ENCODE assay signal across 11 mouse cellular contexts in the genomic region with DNA sequence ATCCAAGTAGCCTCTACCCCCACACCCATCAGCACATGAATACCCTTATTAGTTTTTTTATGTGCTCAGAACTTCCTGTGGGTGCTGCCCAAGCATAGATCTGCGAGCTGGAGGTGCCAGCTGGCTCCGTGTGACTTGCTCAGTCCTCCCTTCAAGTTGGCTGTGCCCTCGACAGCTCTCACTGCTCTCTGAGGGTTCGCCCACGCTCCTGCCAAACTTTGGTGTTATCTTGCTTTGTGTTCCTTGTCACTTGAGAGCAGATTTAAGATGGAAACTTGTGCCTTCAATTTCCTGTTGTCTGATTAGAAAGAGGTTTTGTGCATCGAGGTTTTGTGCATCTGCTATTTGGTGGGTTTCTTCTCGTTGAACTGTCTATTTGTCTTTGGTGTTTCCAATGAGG.
A peak's percentile ranks its signal among the peaks of the same experiment; 100 is the strongest.
DNase-seq lines count a peak whose midpoint lies in the region; ATAC-seq lines count a peak whose summit lies in the region.
"Had no signal": no experiment of that assay in that cellular context is flagged by ENCODE, and none has a peak within 500 bp of the region (broad histone marks: within the 10 kb centered on the region; RNA-seq: fewer than 3 reads in every experiment).

No protein-coding gene starts in this region.

- no peak overlapping the region for H3K9ac ChIP-seq in hindbrain, embryonic 11.5 days (ENCODE audit: low read depth, low read length)
- H3K9ac ChIP-seq: limb, embryonic 15.5 days had no signal

- ATAC-seq in inflammation-experienced regulatory T-cells, adult 6 months: peak; percentile 85
- no peak for ATAC-seq in hindbrain, embryonic 11.5 days (ENCODE audit: low FRiP score)

- no peaks in the 10 kb centered on the region; the same call in 1 of the 2 replicates for H3K4me1 ChIP-seq in hindbrain, embryonic 11.5 days (replicated peaks; ENCODE audit: control insufficient read depth, insufficient read depth, low read length)

- no peak overlapping the region for H3K27ac ChIP-seq in hindbrain, embryonic 11.5 days (ENCODE audit: low read depth, low read length)
- H3K27ac ChIP-seq: hindbrain, embryonic 10.5 days; limb, embryonic 15.5 days had no signal

- no peak overlapping the region for H3K4me2 ChIP-seq in hindbrain, embryonic 11.5 days (replicated peaks; ENCODE audit: low read depth, low read length)
- H3K4me2 ChIP-seq: limb, embryonic 15.5 days had no signal

- no peak overlapping the region for H3K4me3 ChIP-seq in hindbrain, embryonic 11.5 days (ENCODE audit: low read depth, low read length)
- H3K4me3 ChIP-seq: hindbrain, embryonic 10.5 days; limb, embryonic 15.5 days had no signal

- WGBS in hindbrain, embryonic 11.5 days: 76% methylated on average over 7 of the region's 7 CpGs

- no peaks in the 10 kb centered on the region for H3K9me3 ChIP-seq in hindbrain, embryonic 11.5 days (ENCODE audit: control insufficient read depth, low read length)
- H3K9me3 ChIP-seq: hindbrain, embryonic 10.5 days; limb, embryonic 15.5 days had no signal

- DNase-seq in cerebellum, postnatal 14 days: peak; percentile 18 to 28
- DNase-seq in cerebellum, adult 18-20 months: no peak
- DNase-seq in right cerebral cortex, postnatal 10 days (ENCODE audit: low spot score in 2 of 2): peak; percentile 44 to 55
- no peak for DNase-seq in right cerebral cortex, adult 2 months (ENCODE audit: low spot score in 2 of 2)
- DNase-seq in thymus, postnatal 4 days: peak; percentile 71
- DNase-seq in hindbrain, embryonic 11.5 days (ENCODE audit: low spot score): no peak
- no peak for DNase-seq in gastrocnemius, adult 18-20 months (ENCODE audit: low spot score)
- DNase-seq: kidney, postnatal 36 days had no signal

- H3K27me3 ChIP-seq in hindbrain, embryonic 11.5 days (ENCODE audit: control insufficient read depth, insufficient read depth, low read length): no peaks in the 10 kb centered on the region
- H3K27me3 ChIP-seq: limb, embryonic 15.5 days had no signal

- no peaks in the 10 kb centered on the region for H3K36me3 ChIP-seq in hindbrain, embryonic 11.5 days (ENCODE audit: control insufficient read depth, insufficient read depth, low read length)
- H3K36me3 ChIP-seq: limb, embryonic 15.5 days had no signal

Comparison
In these comparisons a context has a peak if more than half of its experiments do, and no peak if none do; other contexts are left out.
1. DNase-seq: peak in cerebellum, postnatal 14 days (2 of 2), right cerebral cortex, postnatal 10 days (2 of 2) and thymus, postnatal 4 days (single experiment); none in cerebellum, adult 18-20 months (0 of 2), right cerebral cortex, adult 2 months (0 of 2), hindbrain, embryonic 11.5 days (single experiment) and gastrocnemius, adult 18-20 months (single experiment).